15 mouse cellular contexts compared by ENCODE assay signal in genomic region chr10:59589420-59589819, GRCm38 (mm10). TPM values are rescaled to one million over a fixed set of nuclear protein-coding genes. Genes with fewer than 3 reads are reported as not detected.
DNase-seq lines count a peak whose midpoint lies in the region; ATAC-seq lines count a peak whose summit lies in the region.
"Had no signal": no experiment of that assay in that cellular context is flagged by ENCODE, and none has a peak within 500 bp of the region (broad histone marks: within the 10 kb centered on the region; RNA-seq: fewer than 3 reads in every experiment).

No protein-coding gene starts in this region.

- H3K9me3 ChIP-seq in heart, embryonic 16.5 days (replicated peaks; ENCODE audit: control insufficient read depth, low read length), result no peaks in the 10 kb centered on the region
- H3K9me3 ChIP-seq in liver, embryonic 13.5 days (replicated peaks), result no peaks in the 10 kb centered on the region
- no peaks in the 10 kb centered on the region for H3K9me3 ChIP-seq in midbrain, embryonic 13.5 days
- H3K9me3 ChIP-seq: heart, embryonic 10.5 days had no signal

- H3K27me3 ChIP-seq in heart, embryonic 16.5 days (ENCODE audit: control insufficient read depth, insufficient read depth, low read length), result no peaks in the 10 kb centered on the region
- H3K27me3 ChIP-seq in liver, embryonic 13.5 days, result no peaks in the 10 kb centered on the region
- H3K27me3 ChIP-seq in splenic B cell, adult 2 months (ENCODE audit: control insufficient read depth, insufficient read depth, low read length, poor library complexity, severe bottlenecking), result no peaks in the 10 kb centered on the region
- no peaks in the 10 kb centered on the region for H3K27me3 ChIP-seq in midbrain, embryonic 13.5 days

- peak overlapping the region; percentile 46 for H3K4me2 ChIP-seq in heart, embryonic 16.5 days (ENCODE audit: low read depth, low read length)
- H3K4me2 ChIP-seq in liver, embryonic 13.5 days, result peak overlapping the region; percentile 49
- no peak overlapping the region for H3K4me2 ChIP-seq in midbrain, embryonic 13.5 days (replicated peaks)

- no peaks in the 10 kb centered on the region for H3K36me3 ChIP-seq in heart, embryonic 16.5 days (ENCODE audit: control insufficient read depth, insufficient read depth)
- H3K36me3 ChIP-seq in liver, embryonic 13.5 days, result no peaks in the 10 kb centered on the region
- no peaks in the 10 kb centered on the region; the same call in 1 of the 2 replicates for H3K36me3 ChIP-seq in splenic B cell, adult 2 months (ENCODE audit: control insufficient read depth, insufficient read depth, low read length, poor library complexity, severe bottlenecking)
- H3K36me3 ChIP-seq in midbrain, embryonic 13.5 days, result no peaks in the 10 kb centered on the region

- ATAC-seq in heart, embryonic 16.5 days (replicated peaks; ENCODE audit: extremely low read depth, insufficient read depth, low FRiP score), result no peak
- peak; percentile 98 for ATAC-seq in CD4-positive, CD25-positive, alpha-beta regulatory T cell, adult 4 months
- no peak for ATAC-seq in liver, embryonic 13.5 days (ENCODE audit: low read depth)
- no peak for ATAC-seq in midbrain, embryonic 13.5 days

- H3K4me3 ChIP-seq in heart, embryonic 16.5 days (ENCODE audit: low read length), result peak overlapping the region; percentile 17
- peak overlapping the region; percentile 15; the same call in 1 of the 2 replicates for H3K4me3 ChIP-seq in liver, embryonic 13.5 days (replicated peaks)
- H3K4me3 ChIP-seq in midbrain, embryonic 13.5 days (replicated peaks), result no peak overlapping the region
- H3K4me3 ChIP-seq: heart, embryonic 10.5 days had no signal

- no peak for DNase-seq in heart, postnatal 14 days
- no peak for DNase-seq in liver, embryonic 13.5 days
- peak; percentile 62 for DNase-seq in splenic B cell, adult 2 months (ENCODE audit: low read depth, low spot score)
- DNase-seq in cerebellum, adult 9-11 months, result no peak
- no peak for DNase-seq in urinary bladder, adult 2 months (ENCODE audit: low spot score)
- DNase-seq: adrenal gland, postnatal 14 days; cerebellum, postnatal 36 days; layer of hippocampus, postnatal 36 days had no signal

- intact Hi-C loops in heart, postnatal 14 days (cut with DNase I), result no loop called here

- H3K4me1 ChIP-seq in heart, embryonic 16.5 days (ENCODE audit: control insufficient read depth, insufficient read depth, low read length), result peaks cover 2% of the 10 kb centered on the region; the same call in 1 of the 2 replicates
- H3K4me1 ChIP-seq in liver, embryonic 13.5 days (replicated peaks), result peaks cover 12% of the 10 kb centered on the region
- H3K4me1 ChIP-seq in midbrain, embryonic 13.5 days (replicated peaks), result no peaks in the 10 kb centered on the region

- WGBS in heart, embryonic 16.5 days, result 80% methylated on average over 7 of the region's 7 CpGs
- WGBS in liver, embryonic 13.5 days (ENCODE audit: insufficient replicate concordance), result 23% methylated on average over 7 of the region's 7 CpGs
- WGBS in midbrain, embryonic 13.5 days, result 92% methylated on average over 7 of the region's 7 CpGs

- H3K9ac ChIP-seq in heart, embryonic 16.5 days (ENCODE audit: low read length), result no peak overlapping the region
- peak overlapping the region; percentile 38; the same call in 1 of the 2 replicates for H3K9ac ChIP-seq in liver, embryonic 13.5 days
- no peak overlapping the region for H3K9ac ChIP-seq in midbrain, embryonic 13.5 days (replicated peaks)

- no peak overlapping the region for H3K27ac ChIP-seq in heart, embryonic 16.5 days (ENCODE audit: low read length)
- no peak overlapping the region for H3K27ac ChIP-seq in liver, embryonic 13.5 days
- no peak overlapping the region for H3K27ac ChIP-seq in midbrain, embryonic 13.5 days
- H3K27ac ChIP-seq: heart, embryonic 10.5 days had no signal

RNA-seq across cellular contexts. Expression of gene Gm10322, which starts 26.4 kb away (rescaled TPM):
- not detected in 2 replicates for polyA plus RNA-seq in heart, embryonic 16.5 days (2015; fragmentation: Nextera tagmentation; extraction: Ambion mirVana)
- total RNA-seq in heart, postnatal 14 days (2021), result not detected
- polyA plus RNA-seq in CD4-positive, CD25-positive, alpha-beta regulatory T cell, adult 4 months (2017; shearing (Covaris generic)), result not detected
- polyA plus RNA-seq in liver, embryonic 13.5 days (2015; fragmentation: Nextera tagmentation; extraction: Ambion mirVana), result not detected in 2 replicates
- not detected in 2 replicates for polyA plus RNA-seq in midbrain, embryonic 13.5 days (2015; fragmentation: Nextera tagmentation; extraction: Ambion mirVana)
- polyA plus RNA-seq in urinary bladder, adult 2 months (2012; rRNA removed), result 0.51 TPM in 1 of 2 replicates, not detected in the other
- total RNA-seq: adrenal gland, postnatal 14 days; layer of hippocampus, postnatal 36 days had no signal
- polyA plus RNA-seq: forebrain, embryonic 11.5 days; heart, embryonic 10.5 days; kidney, embryonic 14.5 days; stomach, embryonic 14.5 days had no signal

RNA-seq across cellular contexts. Expression of gene Mcu, which starts 27.1 kb away (rescaled TPM):
- polyA plus RNA-seq in heart, embryonic 16.5 days (2015; fragmentation: Nextera tagmentation; extraction: Ambion mirVana), result 22.2 and 23.8 TPM in 2 replicates
- total RNA-seq in heart, postnatal 14 days (2021), result 10 to 100 TPM; 22.0 to 22.8 TPM
- polyA plus RNA-seq in CD4-positive, CD25-positive, alpha-beta regulatory T cell, adult 4 months (2017; shearing (Covaris generic)), result 10 to 100 TPM; 21.6 to 23.7 TPM
- 10.6 and 13.6 TPM in 2 replicates for polyA plus RNA-seq in liver, embryonic 13.5 days (2015; fragmentation: Nextera tagmentation; extraction: Ambion mirVana)
- polyA plus RNA-seq in midbrain, embryonic 13.5 days (2015; fragmentation: Nextera tagmentation; extraction: Ambion mirVana), result 18.3 and 19.5 TPM in 2 replicates
- polyA plus RNA-seq in urinary bladder, adult 2 months (2012; rRNA removed), result 61.4 and 63.9 TPM in 2 replicates
